Comparison of ENCODE assay signal across 15 mouse cellular contexts in genomic region chr17:74172834-74173233, GRCm38 (mm10).
"Had no signal": no experiment of that assay in that cellular context is flagged by ENCODE, and none has a peak within 500 bp of the region (broad histone marks: within the 10 kb centered on the region; RNA-seq: fewer than 3 reads in every experiment).

No protein-coding gene starts in this region.

- DNase-seq: heart, postnatal 10 days; heart, postnatal 36 days; heart, postnatal 4 days; kidney, adult 11 months; kidney, adult 18-20 months; kidney, adult 2 months; kidney, adult 8-10 months; kidney, adult 9 months; kidney, postnatal 10 days; kidney, postnatal 14 days; kidney, postnatal 25 days; kidney, postnatal 36 days; kidney, postnatal 4 days; layer of hippocampus, adult 9-11 months; layer of hippocampus, postnatal 36 days had no signal
